Mouse (Mus musculus): ENCODE data around the gene Rasgef1b. TPM values are rescaled to one million over a fixed set of nuclear protein-coding genes. Genes with fewer than 3 reads are reported as not detected.

Rasgef1b gene
- polyA plus RNA-seq, 2 experiments from 2014 or later, result 2.0 to 4.9 TPM

GRCm38 (mm10) chr5:99487009-99487858 is 241.6 kb downstream of the Rasgef1b start:
- ATAC-seq, result no peak

GRCm38 (mm10) chr5:99483162-99483561 is 245.7 kb downstream of the Rasgef1b start:
- no peak for ATAC-seq

- no peak for ATAC-seq
Observed at GRCm38 (mm10) chr5:99482524-99482923, 246.3 kb downstream of the Rasgef1b start.

GRCm38 (mm10) chr5:99482016-99482415 is 246.8 kb downstream of the Rasgef1b start:
- no peak for ATAC-seq

- ATAC-seq, result no peak
Observed at GRCm38 (mm10) chr5:99480078-99481031, 248.5 kb downstream of the Rasgef1b start.

GRCm38 (mm10) chr5:99479263-99480077 is 249.4 kb downstream of the Rasgef1b start:
- no peak for ATAC-seq

- no peak for ATAC-seq
Observed at GRCm38 (mm10) chr5:99478716-99479115, 250.1 kb downstream of the Rasgef1b start.

- peak; percentile 74 for ATAC-seq
Observed at GRCm38 (mm10) chr5:99477420-99477815, 251.4 kb downstream of the Rasgef1b start.

- no peak for ATAC-seq
Observed at GRCm38 (mm10) chr5:99476640-99477419, 252.0 kb downstream of the Rasgef1b start.

GRCm38 (mm10) chr5:99472607-99473335 is 256.1 kb downstream of the Rasgef1b start:
- ATAC-seq, result no peak

GRCm38 (mm10) chr5:99471790-99472189 is 257.1 kb downstream of the Rasgef1b start:
- ATAC-seq, result no peak

GRCm38 (mm10) chr5:99470613-99471012 is 258.3 kb downstream of the Rasgef1b start:
- no peak for ATAC-seq

GRCm38 (mm10) chr5:99459007-99459406 is 269.9 kb downstream of the Rasgef1b start:
- no peak for ATAC-seq

GRCm38 (mm10) chr5:99457291-99457690 is 271.6 kb downstream of the Rasgef1b start:
- ATAC-seq, result no peak

GRCm38 (mm10) chr5:99451939-99452338 is 276.9 kb downstream of the Rasgef1b start:
- peak; percentile 36 for ATAC-seq

- no peak for ATAC-seq
Observed at GRCm38 (mm10) chr5:99451416-99451815, 277.4 kb downstream of the Rasgef1b start.

GRCm38 (mm10) chr5:99450994-99451393 is 277.9 kb downstream of the Rasgef1b start:
- ATAC-seq, result no peak

GRCm38 (mm10) chr5:99450463-99450862 is 278.4 kb downstream of the Rasgef1b start:
- no peak for ATAC-seq

GRCm38 (mm10) chr5:99447481-99447880 is 281.4 kb downstream of the Rasgef1b start:
- ATAC-seq, result no peak

GRCm38 (mm10) chr5:99445242-99445641 is 283.6 kb downstream of the Rasgef1b start:
- no peak for ATAC-seq

GRCm38 (mm10) chr5:99444777-99445176 is 284.1 kb downstream of the Rasgef1b start:
- ATAC-seq, result no peak

Measured in activated CD4-positive, CD25-positive, alpha-beta regulatory T cell, adult 4 months (primary cell).